Mouse (Mus musculus) small intestine, adult 2 months (tissue): ENCODE results near the gene Fmn2. TPM values are rescaled to one million over a fixed set of nuclear protein-coding genes. Genes with fewer than 3 reads are reported as not detected.

ENCODE experiments used
- H3K27ac ChIP-seq: fragments of 200-500 bp; 2 replicates; pipeline ENCODE4 v1.5.1; 2012; ENCODE audit warnings: low read depth, low read length, control low read depth, inconsistent platforms; ENCODE audit not compliant: insufficient read depth
- H3K27me3 ChIP-seq: fragments of 200-500 bp; 2 replicates; pipeline ENCODE4 v1.6.1; 2012; ENCODE audit warnings: mild to moderate bottlenecking, moderate library complexity, low read length, inconsistent platforms; ENCODE audit not compliant: control insufficient read depth, insufficient read depth
- H3K36me3 ChIP-seq: fragments of 200-500 bp; 2 replicates; pipeline ENCODE4 v1.6.1; 2012; ENCODE audit warnings: mild to moderate bottlenecking, low read length, control low read depth, inconsistent platforms; ENCODE audit not compliant: control insufficient read depth, insufficient read depth
- H3K4me1 ChIP-seq: fragments of 200-500 bp; 2 replicates; pipeline ENCODE4 v1.6.1; 2012; ENCODE audit warnings: low read length, inconsistent platforms, mixed read lengths; ENCODE audit not compliant: control insufficient read depth, insufficient read depth, insufficient read length
- H3K4me3 ChIP-seq: fragments of 200-500 bp; 2 replicates; pipeline ENCODE4 v1.5.1; 2012; ENCODE audit warnings: low read depth, mild to moderate bottlenecking, control low read depth, inconsistent platforms, low read length, moderate library complexity
- CTCF ChIP-seq: fragments of 200-500 bp; IDR thresholded peaks from 2 replicates; pipeline ENCODE4 v1.5.1; 2012; ENCODE audit warnings: low read depth, mild to moderate bottlenecking, control low read depth, inconsistent platforms, low read length, moderate library complexity, mixed read lengths; ENCODE audit not compliant: insufficient replicate concordance, insufficient read length; ENCODE audit errors: extremely low read depth
- POLR2A ChIP-seq: fragments of 200-500 bp; IDR thresholded peaks from 2 replicates; pipeline ENCODE4 v1.6.1; 2012; ENCODE audit warnings: low read depth, mild to moderate bottlenecking, control low read depth, inconsistent platforms, low read length, moderate library complexity
- WGBS: fragments of 180-500 bp; shearing (Covaris S2); methylation state at CpG from one replicate; pipeline ENCODE4 v1.1.7; 2018; 5-methylcytosine and 5-hydroxymethylcytosine counted together
- polyA plus RNA-seq: library from polyadenylated mRNA; depleted of rRNA; stranded (reverse); fragments of >200 nt; gene quantifications from 2 replicates; pipeline ENCODE4 v1.2.3, GENCODE M21; 2012

The Fmn2 gene
- polyA plus RNA-seq, 1 experiment: 0.11 TPM

GRCm38 (mm10) chr1:174600041-174600440 lies 98.4 kb downstream of the Fmn2 start:
- Histone ChIP-seq H3K36me3 (no peaks in the 10 kb centered on the region), H3K27me3 (no peaks in the 10 kb centered on the region), H3K4me3 (no peak overlapping the region), H3K4me1 (no peaks in the 10 kb centered on the region), H3K27ac (no peak overlapping the region)
- TF ChIP-seq POLR2A (no peak), CTCF (no peak)
- 92% methylated on average over 2 of the region's 2 CpGs for WGBS

GRCm38 (mm10) chr1:174600620-174601019 lies 99.0 kb downstream of the Fmn2 start:
- TF ChIP-seq CTCF: no peak
- TF ChIP-seq POLR2A: no peak
- Histone ChIP-seq H3K4me1 (no peaks in the 10 kb centered on the region), H3K36me3 (no peaks in the 10 kb centered on the region), H3K27ac (no peak overlapping the region), H3K27me3 (no peaks in the 10 kb centered on the region), H3K4me3 (no peak overlapping the region)
- WGBS: 9% methylated on average over 1 of the region's 1 CpGs

- no peaks in the 10 kb centered on the region for H3K36me3 ChIP-seq
- no peak overlapping the region for H3K27ac ChIP-seq
- WGBS: 48% methylated on average over 4 of the region's 4 CpGs
- H3K27me3 ChIP-seq: no peaks in the 10 kb centered on the region
- H3K4me1 ChIP-seq: no peaks in the 10 kb centered on the region
- no peak for TF ChIP-seq POLR2A
- no peak for TF ChIP-seq CTCF
- H3K4me3 ChIP-seq: no peak overlapping the region
These were observed 115.7 kb downstream of the Fmn2 start for GRCm38 (mm10) chr1:174617368-174617767.

- no peak for TF ChIP-seq POLR2A
- TF ChIP-seq CTCF: no peak
- Histone ChIP-seq H3K27me3 (no peaks in the 10 kb centered on the region), H3K36me3 (no peaks in the 10 kb centered on the region), H3K4me3 (no peak overlapping the region), H3K4me1 (no peaks in the 10 kb centered on the region), H3K27ac (no peak overlapping the region)
- 28% methylated on average over 1 of the region's 1 CpGs for WGBS
These were observed 119.9 kb downstream of the Fmn2 start for GRCm38 (mm10) chr1:174621512-174621911.

GRCm38 (mm10) chr1:174623054-174623453 lies 121.4 kb downstream of the Fmn2 start:
- H3K27ac ChIP-seq: no peak overlapping the region
- no peaks in the 10 kb centered on the region for H3K27me3 ChIP-seq
- no peaks in the 10 kb centered on the region for H3K4me1 ChIP-seq
- no peak overlapping the region for H3K4me3 ChIP-seq
- no peaks in the 10 kb centered on the region for H3K36me3 ChIP-seq
- TF ChIP-seq POLR2A: no peak
- TF ChIP-seq CTCF: no peak
- 40% methylated on average over 3 of the region's 3 CpGs for WGBS

GRCm38 (mm10) chr1:174630074-174630473 lies 128.4 kb downstream of the Fmn2 start:
- H3K36me3 ChIP-seq: no peaks in the 10 kb centered on the region

GRCm38 (mm10) chr1:174636291-174636690 lies 134.7 kb downstream of the Fmn2 start:
- TF ChIP-seq CTCF (no peak), POLR2A (no peak)
- H3K4me1 ChIP-seq: no peaks in the 10 kb centered on the region
- no peak overlapping the region for H3K4me3 ChIP-seq
- no peaks in the 10 kb centered on the region for H3K36me3 ChIP-seq
- 93% methylated on average over 4 of the region's 4 CpGs for WGBS
- no peak overlapping the region for H3K27ac ChIP-seq
- H3K27me3 ChIP-seq: no peaks in the 10 kb centered on the region

More at GRCm38 (mm10) chr1:174630074-174630473, 128.4 kb downstream of the Fmn2 start:
- no peak for TF ChIP-seq CTCF
- TF ChIP-seq POLR2A: no peak
- Histone ChIP-seq H3K4me1 (no peaks in the 10 kb centered on the region), H3K27me3 (no peaks in the 10 kb centered on the region), H3K27ac (no peak overlapping the region), H3K4me3 (no peak overlapping the region)
- WGBS: 76% methylated on average over 1 of the region's 1 CpGs

- no peak overlapping the region for H3K4me3 ChIP-seq
- H3K27me3 ChIP-seq: no peaks in the 10 kb centered on the region
- TF ChIP-seq POLR2A (no peak), CTCF (no peak)
- no peak overlapping the region for H3K27ac ChIP-seq
- 79% methylated on average over 6 of the region's 6 CpGs for WGBS
- H3K36me3 ChIP-seq: no peaks in the 10 kb centered on the region
- H3K4me1 ChIP-seq: no peaks in the 10 kb centered on the region
These were observed 136.0 kb downstream of the Fmn2 start for GRCm38 (mm10) chr1:174637564-174638085.
